Mouse (Mus musculus) lung, postnatal 0 days (tissue): ENCODE results near the gene Socs1. TPM values are rescaled to one million over a fixed set of nuclear protein-coding genes. Genes with fewer than 3 reads are reported as not detected.
"Not testable (repeated sequence)": the region's sequence is repeated elsewhere in the genome, so short reads cannot be mapped to it uniquely, and the experiment has no call there.

Source experiments
- ATAC-seq: fragments of 200-750 bp; cut with Nextera tagmentation; 2 replicates; pipeline ENCODE4 v1.8.0; 2017; ENCODE audit warnings: moderate library complexity
- DNase-seq: peaks from one replicate; pipeline ENCODE4 v3.0.0-alpha.2; 2016; ENCODE audit warnings: low spot score
- H3K27ac ChIP-seq: fragments of 300-500 bp; sonication (generic); 2 replicates; pipeline ENCODE4 v1.5.1; 2014; ENCODE audit warnings: antibody characterized with exemption, mild to moderate bottlenecking, low read length, mixed read lengths
- H3K27me3 ChIP-seq: fragments of 300-500 bp; sonication (generic); replicated peaks from 2 replicates; pipeline ENCODE4 v1.6.1; 2014; ENCODE audit warnings: low read length, mixed read lengths; ENCODE audit not compliant: insufficient read depth
- H3K36me3 ChIP-seq: fragments of 300-500 bp; sonication (generic); 2 replicates; pipeline ENCODE4 v1.6.1; 2014; ENCODE audit warnings: low read length, mixed read lengths; ENCODE audit not compliant: insufficient read depth
- H3K4me1 ChIP-seq: fragments of 300-500 bp; sonication (generic); 2 replicates; pipeline ENCODE4 v1.6.1; 2014; ENCODE audit warnings: antibody characterized with exemption, low read depth, low read length, mixed read lengths; ENCODE audit not compliant: insufficient read depth
- H3K4me2 ChIP-seq: fragments of 300-500 bp; sonication (generic); replicated peaks from 2 replicates; pipeline ENCODE4 v1.6.1; 2014; ENCODE audit warnings: low read depth, mild to moderate bottlenecking, low read length, moderate library complexity, mixed read lengths
- H3K4me3 ChIP-seq: fragments of 300-500 bp; sonication (generic); 2 replicates; pipeline ENCODE4 v1.5.1; 2014; ENCODE audit warnings: low read depth, low read length
- H3K9ac ChIP-seq: fragments of 300-500 bp; sonication (generic); replicated peaks from 2 replicates; pipeline ENCODE4 v1.6.1; 2014; ENCODE audit warnings: low read depth, mild to moderate bottlenecking
- H3K9me3 ChIP-seq: fragments of 300-500 bp; sonication (generic); 2 replicates; pipeline ENCODE4 v1.6.1; 2016; ENCODE audit warnings: low read length, mixed read lengths
- CTCF ChIP-seq: IDR thresholded peaks from 2 replicates; pipeline ENCODE4 v1.5.1; 2016; ENCODE audit warnings: antibody characterized with exemption, mild to moderate bottlenecking
- EP300 ChIP-seq: IDR thresholded peaks from 2 replicates; pipeline ENCODE4 v1.6.1; 2016; ENCODE audit warnings: antibody characterized with exemption, mild to moderate bottlenecking, control low read depth
- WGBS: fragments of 180-500 bp; shearing (Covaris S2); extraction: QIAGEN DNeasy Blood & Tissue Kit; methylation state at CpG from one replicate; pipeline ENCODE4 v1.1.7; 2014; 5-methylcytosine and 5-hydroxymethylcytosine counted together
- polyA plus RNA-seq: library from polyadenylated mRNA; unstranded; fragments of >200 nt; fragmentation: Nextera tagmentation; extraction: Ambion mirVana; gene quantifications from 2 replicates; pipeline ENCODE4 v1.2.1, GENCODE M21; 2015

The Socs1 gene
- polyA plus RNA-seq, 1 experiment from 2014 or later = 9.0 TPM

DNA sequence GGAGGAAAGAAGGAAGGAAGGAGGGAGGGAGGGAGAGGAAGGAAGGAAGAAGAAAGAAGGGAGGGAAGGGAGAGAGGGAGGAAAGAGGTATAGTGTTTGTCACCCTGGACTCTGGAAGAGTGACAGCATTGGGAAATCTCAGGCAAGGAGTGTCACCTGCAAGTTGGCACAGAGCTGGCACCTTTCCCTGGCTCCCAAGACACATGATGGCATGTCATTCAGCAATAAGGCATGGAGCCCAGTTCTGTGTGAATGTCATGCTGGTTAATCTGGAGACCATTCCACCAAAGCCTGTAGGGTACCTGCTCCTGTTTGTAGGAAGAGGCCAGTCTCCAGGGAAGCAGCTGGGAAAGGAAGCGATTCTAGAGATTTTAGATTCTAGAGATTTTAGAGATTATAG is 25.0 kb upstream of the Socs1 start:
- H3K4me3 ChIP-seq = no peak overlapping the region
- no peak overlapping the region for H3K27ac ChIP-seq
- H3K9ac ChIP-seq = no peak overlapping the region
- DNase-seq = no peak
- no peak for ATAC-seq
- no peaks in the 10 kb centered on the region for H3K9me3 ChIP-seq
- WGBS = 100% methylated on average over 1 of the region's 1 CpGs
- no peaks in the 10 kb centered on the region for H3K27me3 ChIP-seq
- TF ChIP-seq EP300 = no peak
- no peak for TF ChIP-seq CTCF
- no peak overlapping the region for H3K4me2 ChIP-seq
- no peaks in the 10 kb centered on the region for H3K4me1 ChIP-seq
- no peaks in the 10 kb centered on the region for H3K36me3 ChIP-seq

DNA sequence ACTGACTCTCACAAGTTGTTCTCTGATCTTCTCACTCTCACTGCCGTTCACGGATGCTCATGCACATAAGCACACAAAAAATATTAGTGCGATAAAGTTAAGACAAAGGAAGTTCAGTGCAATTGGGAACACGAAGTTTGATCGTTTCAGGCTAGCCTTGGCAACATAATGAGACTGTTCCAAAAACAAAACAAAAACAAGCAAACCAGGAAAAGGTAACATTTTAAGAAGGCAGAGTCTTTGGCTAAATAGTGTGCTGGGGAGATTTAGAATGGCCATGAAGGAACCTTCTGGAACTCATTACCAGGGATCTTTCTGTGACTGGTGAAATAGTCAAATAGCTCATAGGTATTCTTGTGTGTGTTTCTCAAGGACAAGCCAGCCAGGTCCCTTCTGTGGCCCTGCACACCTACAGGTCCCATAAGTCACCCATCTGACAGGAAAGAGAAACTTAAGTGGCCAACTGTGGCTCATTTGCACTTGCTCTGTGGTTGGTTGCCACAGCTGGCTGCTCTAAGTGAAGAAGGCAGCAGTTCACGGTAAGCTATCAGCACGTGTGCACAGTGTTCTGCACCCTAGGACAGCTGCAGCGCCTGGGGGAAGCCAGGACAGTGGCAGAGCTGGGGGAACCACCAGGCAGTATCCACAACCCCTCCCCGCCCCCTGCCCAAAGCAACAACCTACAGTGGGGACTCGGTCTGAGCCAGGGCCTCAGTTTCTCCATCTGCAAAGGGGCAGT is 20.6 kb upstream of the Socs1 start, which contains the start of gene Prm1:
Gene Prm1, minus strand, starts transcription at position 51 of the 739 bp plus-strand sequence.
- Histone ChIP-seq H3K27ac (no peak within 1 kb of the TSS), H3K4me2 (no peak within 1 kb of the TSS), H3K36me3 (no peaks in the 10 kb centered on the region), H3K4me1 (no peaks in the 10 kb centered on the region), H3K4me3 (no peak within 1 kb of the TSS), H3K9ac (no peak within 1 kb of the TSS), H3K9me3 (no peaks in the 10 kb centered on the region), H3K27me3 (no peaks in the 10 kb centered on the region)
- 78% methylated on average over 10 of the region's 10 CpGs for WGBS
- ATAC-seq (no peak), DNase-seq (no peak)
- TF ChIP-seq CTCF (no peak), EP300 (no peak)

DNA sequence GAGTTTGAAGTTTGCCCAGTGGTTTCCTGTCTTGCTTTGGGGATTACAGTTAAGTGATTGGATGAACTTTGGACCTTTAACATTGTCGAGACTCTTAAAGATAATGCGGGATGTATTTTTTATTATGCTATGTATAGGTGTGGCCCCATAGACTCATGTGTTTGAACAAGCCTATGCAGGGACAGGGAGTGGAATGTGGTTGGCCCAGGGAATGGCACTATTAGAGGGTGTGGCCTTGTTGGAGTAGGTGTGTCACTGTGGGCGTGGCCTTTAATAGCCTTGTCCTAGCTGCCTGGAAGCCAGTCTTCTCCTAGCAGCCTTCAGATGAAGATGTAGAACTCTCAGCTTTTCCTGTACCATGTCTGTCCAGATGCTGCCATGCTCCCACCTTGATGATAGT is 17.1 kb upstream of the Socs1 start:
- WGBS = 69% methylated on average over 3 of the region's 3 CpGs
- not testable (repeated sequence) for H3K9ac ChIP-seq, H3K9me3 ChIP-seq, H3K36me3 ChIP-seq, H3K4me1 ChIP-seq, DNase-seq, H3K4me3 ChIP-seq, ATAC-seq, H3K4me2 ChIP-seq, H3K27me3 ChIP-seq, H3K27ac ChIP-seq

DNA sequence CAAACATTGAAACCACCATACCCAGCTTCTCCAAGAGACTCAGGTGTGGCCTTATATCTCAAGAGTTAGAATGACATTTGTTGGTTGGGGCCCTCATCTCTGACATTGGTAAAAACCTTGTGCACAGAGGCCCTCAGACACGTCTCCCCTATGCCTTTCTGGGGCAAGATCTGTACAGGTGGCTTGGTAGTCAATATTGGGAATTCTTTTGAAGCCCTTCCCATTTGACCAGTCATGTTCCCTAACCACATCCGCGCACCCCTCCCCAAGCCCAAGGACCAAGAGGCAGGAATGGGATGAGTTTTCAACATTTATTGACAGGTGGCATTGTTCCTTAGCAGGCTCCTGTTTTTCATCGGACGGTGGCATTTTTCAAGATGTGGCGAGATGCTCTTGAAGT is 10.7 kb upstream of the Socs1 start, which contains the start of gene Prm2:
Gene Prm2, minus strand, starts transcription at position 101 of the 400 bp plus-strand sequence.
- no peaks in the 10 kb centered on the region for H3K27me3 ChIP-seq
- H3K9ac ChIP-seq = no peak within 1 kb of the TSS
- no peak within 1 kb of the TSS for H3K4me2 ChIP-seq
- no peak within 1 kb of the TSS for H3K4me3 ChIP-seq
- DNase-seq (no peak), ATAC-seq (no peak)
- WGBS = 71% methylated on average over 6 of the region's 6 CpGs
- TF ChIP-seq EP300 (no peak), CTCF (no peak)
- no peaks in the 10 kb centered on the region for H3K4me1 ChIP-seq
- H3K36me3 ChIP-seq = no peaks in the 10 kb centered on the region
- H3K27ac ChIP-seq = no peak within 1 kb of the TSS
- no peaks in the 10 kb centered on the region for H3K9me3 ChIP-seq

DNA sequence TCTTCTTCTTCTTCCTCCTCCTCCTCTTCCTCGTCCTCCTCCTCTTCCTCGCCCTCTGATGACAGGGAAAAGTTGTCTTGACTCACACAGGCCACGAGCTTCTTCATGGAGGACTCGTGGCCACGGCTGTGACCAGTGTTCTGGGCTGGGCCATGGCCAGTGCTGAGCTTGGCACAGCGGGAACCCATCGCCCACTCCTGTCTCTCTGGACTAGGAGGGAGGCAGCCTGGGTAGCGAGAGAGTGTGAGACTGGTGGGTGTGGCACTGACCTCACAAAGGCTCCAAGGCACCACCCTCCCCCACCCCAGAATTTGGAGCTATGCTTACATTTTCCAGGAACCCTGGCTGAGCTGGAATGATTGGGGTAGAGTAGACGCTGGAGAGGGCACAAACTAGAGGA is 5.4 kb upstream of the Socs1 start, which contains the start of gene Prm3:
Gene Prm3, minus strand, starts transcription at position 213 of the 400 bp plus-strand sequence.
- DNase-seq (no peak), ATAC-seq (no peak)
- no peak for TF ChIP-seq CTCF
- TF ChIP-seq EP300 = no peak
- no peak within 1 kb of the TSS for H3K4me3 ChIP-seq
- 66% methylated on average over 9 of the region's 9 CpGs for WGBS
- no peak within 1 kb of the TSS for H3K4me2 ChIP-seq
- H3K9ac ChIP-seq = no peak within 1 kb of the TSS
- no peaks in the 10 kb centered on the region for H3K9me3 ChIP-seq
- no peaks in the 10 kb centered on the region for H3K36me3 ChIP-seq
- H3K27me3 ChIP-seq = no peaks in the 10 kb centered on the region
- no peaks in the 10 kb centered on the region for H3K4me1 ChIP-seq
- no peak within 1 kb of the TSS for H3K27ac ChIP-seq

DNA sequence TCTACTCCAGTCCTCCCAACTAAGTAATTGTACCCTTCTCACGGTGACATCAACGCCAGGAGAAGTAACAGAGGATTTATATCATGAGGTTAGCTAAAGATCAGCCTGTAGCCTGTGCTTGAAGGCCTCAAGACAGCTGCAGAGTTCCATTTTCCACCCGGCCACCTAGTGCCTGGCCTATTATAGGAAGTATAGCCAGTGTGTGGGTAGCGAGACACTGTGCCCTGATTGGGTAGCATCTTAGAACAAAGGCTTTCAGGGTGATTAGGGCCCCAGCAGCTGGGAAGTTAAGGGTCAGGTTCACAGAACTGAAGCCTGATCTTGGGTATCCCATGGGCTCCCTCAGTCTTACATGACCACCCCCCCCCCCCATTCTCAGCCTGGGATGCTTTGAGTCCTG is 3.5 kb upstream of the Socs1 start:
- DNase-seq (no peak), ATAC-seq (no peak)
- Histone ChIP-seq H3K27ac (no peak overlapping the region), H3K27me3 (no peaks in the 10 kb centered on the region), H3K9me3 (no peaks in the 10 kb centered on the region), H3K9ac (no peak overlapping the region), H3K36me3 (no peaks in the 10 kb centered on the region), H3K4me2 (no peak overlapping the region), H3K4me3 (no peak overlapping the region), H3K4me1 (0 out of 2 replicates have a peak, but pooled peaks cover 7% of the 10 kb centered on the region)
- TF ChIP-seq CTCF = no peak
- TF ChIP-seq EP300 = no peak
- WGBS = 84% methylated on average over 4 of the region's 4 CpGs
